Mouse (Mus musculus) right cerebral cortex, adult 18-20 months (tissue): ENCODE measurements around the gene Rtl8b.
"Not testable (repeated sequence)": the region's sequence is repeated elsewhere in the genome, so short reads cannot be mapped to it uniquely, and the experiment has no call there.

Source experiments
- DNase-seq: peaks from one replicate; pipeline ENCODE4 v3.0.0; 2022; ENCODE audit warnings: mixed read lengths

Rtl8b gene

GRCm38 (mm10) chrX:53670294-53670693 is at the start of gene Rtl8b:
TSS of gene Rtl8b (minus strand) at chrX:53670408.
- DNase-seq: peak; percentile 91

- peak; percentile 55 for DNase-seq
Measured at GRCm38 (mm10) chrX:53716323-53717182, 46.3 kb upstream of the Rtl8b start.

- DNase-seq: no peak
Measured at GRCm38 (mm10) chrX:53715942-53716322, 45.7 kb upstream of the Rtl8b start.

- DNase-seq: no peak
Measured at GRCm38 (mm10) chrX:53702673-53703072, 32.5 kb upstream of the Rtl8b start.

GRCm38 (mm10) chrX:53699225-53699624 is 29.0 kb upstream of the Rtl8b start:
- DNase-seq: peak; percentile 10

- no peak for DNase-seq
Measured at GRCm38 (mm10) chrX:53694008-53694777, 24.0 kb upstream of the Rtl8b start.

GRCm38 (mm10) chrX:53693141-53693540 is 22.9 kb upstream of the Rtl8b start:
- no peak for DNase-seq

GRCm38 (mm10) chrX:53692065-53692464 is 21.9 kb upstream of the Rtl8b start:
- no peak for DNase-seq

GRCm38 (mm10) chrX:53684676-53685075 is 14.5 kb upstream of the Rtl8b start:
- not testable (repeated sequence) for DNase-seq

GRCm38 (mm10) chrX:53682650-53683049 is 12.4 kb upstream of the Rtl8b start:
- not testable (repeated sequence) for DNase-seq

- peak; percentile 53 for DNase-seq
Measured at GRCm38 (mm10) chrX:53676943-53677342, 6.7 kb upstream of the Rtl8b start.

GRCm38 (mm10) chrX:53670696-53671095 is 488 bp upstream of the Rtl8b start:
- DNase-seq: not testable (repeated sequence)

- DNase-seq: not testable (repeated sequence)
Measured at GRCm38 (mm10) chrX:53669557-53670270, 494 bp downstream of the Rtl8b start.

GRCm38 (mm10) chrX:53652917-53653316 is 17.3 kb downstream of the Rtl8b start:
- not testable (repeated sequence) for DNase-seq

GRCm38 (mm10) chrX:53645885-53646284 is 24.3 kb downstream of the Rtl8b start:
- DNase-seq: no peak

GRCm38 (mm10) chrX:53642980-53643961 is 26.9 kb downstream of the Rtl8b start, which contains the start of gene Rtl8a:
TSS of gene Rtl8a (minus strand) at chrX:53643682.
- DNase-seq: peak; percentile 79

GRCm38 (mm10) chrX:53642604-53642979 is 27.6 kb downstream of the Rtl8b start:
- DNase-seq: not testable (repeated sequence)

GRCm38 (mm10) chrX:53638107-53638506 is 32.1 kb downstream of the Rtl8b start:
- not testable (repeated sequence) for DNase-seq
